Mouse (Mus musculus) erythroblast, embryonic 14.5 days (primary cell): Measurements from ENCODE around the gene Wdr83. TPM values are rescaled to one million over a fixed set of nuclear protein-coding genes. Genes with fewer than 3 reads are reported as not detected.
"Not testable (repeated sequence)": the region's sequence is repeated elsewhere in the genome, so short reads cannot be mapped to it uniquely, and the experiment has no call there.

Experiments used
- H3K27me3 ChIP-seq: 2 replicates; pipeline ENCODE4 v1.6.1; 2012; ENCODE audit warnings: inconsistent platforms; ENCODE audit not compliant: control insufficient read depth
- H3K36me3 ChIP-seq: 2 replicates; pipeline ENCODE4 v1.6.1; 2012; ENCODE audit warnings: mild to moderate bottlenecking, inconsistent platforms; ENCODE audit not compliant: control insufficient read depth
- H3K4me1 ChIP-seq: 2 replicates; pipeline ENCODE4 v1.6.1; 2012; ENCODE audit warnings: inconsistent platforms; ENCODE audit not compliant: control insufficient read depth
- H3K4me3 ChIP-seq: replicated peaks from 2 replicates; pipeline ENCODE3; 2012; ENCODE audit warnings: moderate library complexity, mild to moderate bottlenecking, inconsistent platforms
- H3K9me3 ChIP-seq: 2 replicates; pipeline ENCODE4 v1.6.1; 2012; ENCODE audit warnings: low read length, inconsistent platforms, mixed read lengths; ENCODE audit not compliant: control insufficient read depth
- GATA1 ChIP-seq: IDR thresholded peaks from 2 replicates; pipeline ENCODE4 v1.6.1; 2012; ENCODE audit warnings: low read length, inconsistent platforms, mixed read lengths
- TAL1 ChIP-seq: IDR thresholded peaks from 3 replicates; pipeline ENCODE4 v1.6.1; 2012; ENCODE audit warnings: low read length, inconsistent platforms, mixed read lengths
- polyA plus RNA-seq: library from polyadenylated mRNA; stranded (reverse); fragments of >175 nt; gene quantifications from 2 replicates; pipeline ENCODE4 v1.2.3, GENCODE M21; 2012

Wdr83 gene
- polyA plus RNA-seq, 1 experiment = 2.7 TPM

DNA sequence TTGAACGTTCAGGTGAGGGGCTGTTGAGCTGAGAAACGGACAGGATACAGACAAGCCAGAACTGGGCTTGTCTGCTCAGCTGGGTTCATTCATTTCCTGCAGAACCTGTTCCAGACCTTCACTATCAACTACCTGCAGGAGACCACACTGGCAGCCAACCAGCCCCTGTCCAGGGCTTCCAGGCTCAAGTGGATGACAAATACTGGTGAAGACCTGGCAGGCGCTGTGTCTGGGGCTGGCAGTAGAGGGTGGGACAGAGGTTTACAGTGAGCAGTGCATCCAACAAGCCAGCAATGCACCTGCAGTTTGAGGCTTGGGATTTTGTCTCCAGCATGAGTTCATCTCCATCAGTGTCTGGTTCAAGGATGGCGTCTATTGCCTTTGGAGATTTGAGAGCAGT, 15.7 kb upstream of the Wdr83 start:
- Histone ChIP-seq H3K27me3 (no peaks in the 10 kb centered on the region), H3K4me1 (peaks cover under 1% of the 10 kb centered on the region; the same call in 1 of the 2 replicates), H3K4me3 (no peak overlapping the region), H3K36me3 (peaks cover 39% of the 10 kb centered on the region), H3K9me3 (peaks cover 4% of the 10 kb centered on the region)
- TF ChIP-seq GATA1 (no peak), TAL1 (no peak)

DNA sequence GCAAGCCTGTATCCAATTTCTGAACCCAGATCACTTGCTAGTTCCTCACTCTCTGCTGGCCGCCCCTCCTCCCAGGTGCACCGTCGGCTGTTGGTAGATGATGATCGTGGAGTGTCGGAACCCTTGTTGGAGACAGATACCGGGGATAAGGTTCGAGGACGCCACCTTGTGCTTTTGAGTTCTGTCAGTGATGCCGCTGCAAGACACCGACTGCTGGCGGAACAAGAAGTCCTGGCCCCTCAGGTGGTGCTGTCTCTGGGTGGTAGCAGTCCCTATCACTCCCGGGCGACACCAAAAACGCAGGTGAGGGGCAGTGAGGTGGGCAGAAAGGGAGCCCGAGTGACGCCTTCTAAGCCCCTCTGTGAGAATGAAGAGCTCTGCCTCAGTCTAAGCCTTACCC, 15.1 kb upstream of the Wdr83 start:
- no peaks in the 10 kb centered on the region for H3K9me3 ChIP-seq
- H3K4me3 ChIP-seq = no peak overlapping the region
- no peaks in the 10 kb centered on the region for H3K27me3 ChIP-seq
- peaks cover 7% of the 10 kb centered on the region for H3K4me1 ChIP-seq
- H3K36me3 ChIP-seq = peaks cover 44% of the 10 kb centered on the region
- TF ChIP-seq GATA1 (no peak), TAL1 (no peak)

DNA sequence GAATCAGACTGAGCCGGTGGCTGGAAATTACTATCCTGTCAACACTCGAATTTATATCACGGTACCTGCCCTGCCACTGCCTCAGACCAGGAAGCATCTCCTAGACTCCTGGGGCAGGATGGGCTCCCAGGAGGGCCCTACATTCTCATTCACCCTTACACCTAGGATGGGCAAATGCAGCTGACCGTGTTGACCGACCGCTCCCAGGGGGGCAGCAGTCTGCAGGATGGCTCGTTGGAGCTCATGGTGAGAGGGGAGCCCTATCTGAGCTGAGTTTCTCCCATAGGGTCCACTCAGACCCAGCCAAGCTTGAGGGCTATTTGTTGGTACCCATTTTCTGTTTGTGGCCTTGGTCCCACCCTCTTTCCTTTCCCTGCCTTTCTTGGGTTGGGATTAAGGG, 14.5 kb upstream of the Wdr83 start:
- TF ChIP-seq TAL1 (no peak), GATA1 (no peak)
- peaks cover 9% of the 10 kb centered on the region for H3K4me1 ChIP-seq
- H3K27me3 ChIP-seq = no peaks in the 10 kb centered on the region
- no peak overlapping the region for H3K4me3 ChIP-seq
- H3K9me3 ChIP-seq = no peaks in the 10 kb centered on the region
- H3K36me3 ChIP-seq = peaks cover 49% of the 10 kb centered on the region

DNA sequence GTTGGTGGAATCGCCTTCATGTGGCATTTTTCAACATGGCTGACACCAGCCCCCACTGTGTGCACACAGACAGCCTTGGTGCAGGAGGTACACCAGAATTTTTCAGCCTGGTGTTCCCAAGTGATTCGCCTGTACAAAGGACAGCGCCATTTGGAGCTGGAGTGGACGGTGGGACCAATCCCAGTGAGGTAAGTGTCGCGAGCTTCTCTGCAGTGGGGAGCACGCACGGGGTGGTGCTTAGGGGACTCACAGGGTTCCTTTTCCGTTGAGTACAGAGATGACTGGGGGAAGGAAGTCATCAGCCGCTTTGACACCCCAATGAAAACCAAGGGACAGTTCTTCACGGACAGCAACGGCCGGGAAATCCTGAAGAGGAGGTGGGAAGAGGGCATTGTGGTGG, 13.9 kb upstream of the Wdr83 start:
- H3K9me3 ChIP-seq = no peaks in the 10 kb centered on the region
- peaks cover 9% of the 10 kb centered on the region for H3K4me1 ChIP-seq
- TF ChIP-seq GATA1 = no peak
- no peak for TF ChIP-seq TAL1
- H3K4me3 ChIP-seq = no peak overlapping the region
- H3K27me3 ChIP-seq = no peaks in the 10 kb centered on the region
- H3K36me3 ChIP-seq = peaks cover 49% of the 10 kb centered on the region

DNA sequence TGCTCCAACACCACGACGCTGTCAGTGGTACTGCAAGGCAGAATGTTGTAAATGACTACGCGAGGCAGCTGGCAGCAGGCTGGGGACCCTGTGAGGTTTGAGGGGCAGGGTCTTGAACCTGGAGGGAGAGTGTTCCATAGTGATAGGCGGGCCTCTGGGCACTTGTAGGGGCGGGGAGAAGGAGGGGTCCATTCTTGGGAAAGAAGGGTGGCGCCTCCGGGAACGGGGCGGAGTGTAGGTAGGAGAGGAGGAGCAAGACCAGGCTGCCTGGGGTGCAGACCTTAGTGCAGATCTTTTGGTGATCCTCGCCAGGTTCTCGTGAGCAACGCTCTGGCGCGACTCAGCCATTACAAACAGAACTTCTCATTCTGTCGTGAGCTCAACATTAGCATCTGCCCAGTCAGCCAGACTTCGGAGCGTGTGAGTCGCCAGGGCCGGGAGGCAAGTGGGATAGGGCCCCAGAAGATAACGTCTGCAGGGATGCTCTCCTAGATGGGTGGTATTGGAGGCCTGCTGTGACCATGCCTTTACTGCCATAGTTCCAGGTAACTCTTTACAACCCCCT, 10.5 kb upstream of the Wdr83 start:
- Histone ChIP-seq H3K9me3 (no peaks in the 10 kb centered on the region), H3K27me3 (no peaks in the 10 kb centered on the region), H3K4me3 (no peak overlapping the region), H3K4me1 (peaks cover 9% of the 10 kb centered on the region), H3K36me3 (peaks cover 51% of the 10 kb centered on the region)
- no peak for TF ChIP-seq TAL1
- no peak for TF ChIP-seq GATA1

DNA sequence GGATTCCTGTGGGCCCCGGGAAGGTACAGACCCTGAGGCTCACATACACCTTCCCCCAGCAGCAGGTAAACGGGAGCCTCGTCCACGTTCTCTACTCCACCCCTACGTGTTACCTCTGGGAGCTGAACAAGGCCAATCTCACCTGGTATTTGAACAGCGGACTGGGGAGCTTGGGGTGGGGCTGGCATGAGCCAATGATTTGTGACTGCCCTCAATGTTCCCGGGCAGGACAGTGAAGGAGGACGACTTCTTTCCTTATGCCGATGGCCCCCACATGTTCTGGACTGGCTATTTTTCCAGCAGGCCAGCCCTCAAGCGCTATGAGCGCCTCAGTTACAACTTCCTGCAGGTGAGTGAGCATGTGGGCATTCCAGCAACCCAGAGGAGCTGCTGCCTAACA, 9.8 kb upstream of the Wdr83 start:
- peaks cover 9% of the 10 kb centered on the region for H3K4me1 ChIP-seq
- no peaks in the 10 kb centered on the region for H3K27me3 ChIP-seq
- peaks cover 48% of the 10 kb centered on the region for H3K36me3 ChIP-seq
- H3K9me3 ChIP-seq = no peaks in the 10 kb centered on the region
- no peak for TF ChIP-seq GATA1
- no peak for TF ChIP-seq TAL1
- H3K4me3 ChIP-seq = no peak overlapping the region

DNA sequence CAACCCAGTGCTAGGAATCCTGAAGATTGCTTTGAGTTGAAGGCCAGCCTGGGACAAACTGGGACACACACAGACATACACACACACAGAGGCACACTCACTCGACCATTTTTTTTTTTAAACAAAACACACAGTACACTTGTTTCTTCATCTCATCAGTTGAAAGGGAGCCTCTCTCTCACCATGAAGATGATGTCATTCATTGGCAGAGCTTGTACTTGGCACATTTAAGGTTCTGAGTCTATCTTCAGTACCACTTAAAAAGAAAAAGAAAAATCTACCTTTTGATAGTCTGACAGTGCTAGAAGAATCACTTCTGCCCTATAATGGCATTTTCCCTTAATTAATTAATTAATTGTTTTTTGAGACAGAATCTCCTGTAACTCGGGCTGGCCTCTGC, 7.7 kb upstream of the Wdr83 start:
- Histone ChIP-seq H3K36me3 (peaks cover 45% of the 10 kb centered on the region), H3K4me3 (no peak overlapping the region)
- TF ChIP-seq GATA1 (no peak), TAL1 (no peak)

DNA sequence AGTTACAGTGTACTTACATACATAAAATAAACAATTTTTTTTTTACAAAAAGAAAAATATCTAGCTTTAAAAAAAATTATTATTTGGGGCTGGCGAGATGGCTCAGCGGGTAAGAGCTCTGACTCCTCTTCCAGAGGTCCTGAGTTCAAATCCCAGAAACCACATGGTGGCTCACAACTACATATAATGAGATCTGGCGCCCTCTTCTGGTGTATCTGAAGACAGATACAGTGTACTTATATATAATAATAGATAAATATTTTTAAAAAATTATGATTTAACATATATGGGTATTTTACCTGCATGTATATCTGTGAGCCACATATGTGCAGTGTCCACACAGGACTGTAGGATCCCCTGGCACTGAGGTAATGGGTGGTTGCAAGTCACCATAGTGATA, 5.1 kb upstream of the Wdr83 start:
- peaks cover 34% of the 10 kb centered on the region for H3K36me3 ChIP-seq
- no peak for TF ChIP-seq TAL1
- no peak for TF ChIP-seq GATA1
- H3K4me3 ChIP-seq = no peak overlapping the region
- H3K4me1 ChIP-seq = peaks cover 39% of the 10 kb centered on the region
- H3K9me3 ChIP-seq = no peaks in the 10 kb centered on the region
- no peaks in the 10 kb centered on the region for H3K27me3 ChIP-seq

More for the DNA sequence above, 7.7 kb upstream of the Wdr83 start:
- peaks cover 22% of the 10 kb centered on the region for H3K4me1 ChIP-seq
- no peaks in the 10 kb centered on the region for H3K9me3 ChIP-seq
- H3K27me3 ChIP-seq = no peaks in the 10 kb centered on the region

DNA sequence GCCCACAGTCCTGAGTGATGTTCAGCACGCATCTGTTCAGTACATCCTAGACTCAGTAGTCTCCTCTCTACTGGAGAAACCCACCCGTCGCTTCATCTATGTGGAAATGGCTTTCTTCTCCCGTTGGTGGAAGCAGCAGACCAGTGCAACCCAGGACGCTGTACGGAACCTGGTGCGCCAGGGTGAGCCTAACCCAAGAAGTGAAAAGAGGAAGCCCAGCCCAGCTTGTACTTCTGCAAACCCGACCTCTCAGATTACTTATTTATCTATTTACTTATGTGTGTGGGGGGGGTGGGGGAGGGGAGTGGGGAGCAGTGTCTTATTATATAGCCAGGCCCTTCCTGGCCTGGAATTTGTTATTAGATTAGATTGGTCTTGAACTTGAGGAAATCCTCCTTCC, 3.5 kb upstream of the Wdr83 start:
- Histone ChIP-seq H3K4me1 (peaks cover 47% of the 10 kb centered on the region), H3K36me3 (peaks cover 28% of the 10 kb centered on the region)
- TF ChIP-seq TAL1 = no peak
- no peak for TF ChIP-seq GATA1

DNA sequence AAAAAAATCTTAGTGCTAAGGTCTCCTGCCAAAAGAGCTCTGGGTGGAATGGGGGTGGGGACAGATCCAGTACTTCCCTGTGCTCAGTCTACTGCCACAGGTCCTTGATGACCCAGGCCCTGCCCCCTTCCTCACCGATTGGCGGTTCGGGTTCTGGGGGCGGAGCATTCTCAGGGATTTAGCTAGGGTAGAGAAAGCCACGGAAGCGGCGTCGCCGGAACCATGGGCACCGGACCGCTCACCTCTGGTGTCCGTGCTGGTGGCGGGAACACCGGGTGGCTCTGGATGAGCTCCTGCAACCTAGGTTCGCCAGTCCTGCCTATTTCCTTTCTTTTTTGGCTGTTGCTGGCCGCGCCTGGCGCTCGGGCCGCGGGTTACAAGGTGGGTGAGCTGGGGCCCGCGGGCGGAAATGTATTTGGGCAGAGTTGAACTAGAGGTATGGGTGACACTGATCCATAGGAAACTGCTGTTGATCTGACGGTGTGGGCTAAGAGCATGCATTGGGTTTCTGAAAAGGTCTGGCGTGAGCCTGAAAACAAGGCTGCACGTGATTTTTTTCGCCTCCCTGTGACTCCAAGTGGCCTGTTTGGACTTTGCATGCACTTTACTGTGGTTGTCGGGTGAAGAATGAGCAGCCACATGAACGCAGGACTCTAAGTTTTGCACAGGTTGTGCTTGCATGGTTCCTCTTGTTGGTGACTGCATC, 2.2 kb upstream of the Wdr83 start, which contains the start of gene Man2b1:
Gene Man2b1 (plus strand): TSS at position 163 of the 706 bp plus-strand sequence.
- TF ChIP-seq TAL1 = no peak
- TF ChIP-seq GATA1 = no peak
- Histone ChIP-seq H3K9me3 (no peaks in the 10 kb centered on the region), H3K27me3 (no peaks in the 10 kb centered on the region), H3K36me3 (peaks cover 39% of the 10 kb centered on the region), H3K4me3 (peak within 1 kb of the TSS; percentile 72), H3K4me1 (peaks cover 57% of the 10 kb centered on the region)

More for the DNA sequence above, 3.5 kb upstream of the Wdr83 start:
- Histone ChIP-seq H3K4me3 (no peak overlapping the region), H3K9me3 (no peaks in the 10 kb centered on the region), H3K27me3 (no peaks in the 10 kb centered on the region)

DNA sequence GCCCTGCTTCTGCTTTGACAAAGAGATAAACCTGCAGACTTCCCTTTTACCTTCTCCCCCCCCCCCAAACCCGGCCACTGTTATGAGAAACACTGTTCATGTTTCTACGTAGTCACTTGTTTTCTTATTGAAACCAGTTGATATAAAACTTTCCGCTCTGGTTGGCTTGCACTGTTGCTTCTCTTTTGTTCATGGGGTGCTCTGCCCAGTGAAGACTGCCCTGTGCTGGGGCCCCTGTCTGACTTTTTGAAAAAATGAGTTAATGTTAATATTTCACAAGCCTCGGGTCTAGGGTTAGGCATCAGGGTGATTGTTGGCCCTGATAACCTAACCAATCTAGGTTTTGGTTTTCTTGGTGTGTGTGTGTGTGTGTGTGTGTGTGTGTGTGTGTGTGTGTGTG, 1.1 kb upstream of the Wdr83 start:
- not testable (repeated sequence) for H3K27me3 ChIP-seq, H3K9me3 ChIP-seq, H3K4me3 ChIP-seq
- Histone ChIP-seq H3K4me1 (peaks cover 58% of the 10 kb centered on the region), H3K36me3 (peaks cover 39% of the 10 kb centered on the region)
